Mouse (Mus musculus) urinary bladder, postnatal 14 days (tissue): ENCODE data around the gene Dnajc5.

ENCODE experiments used
- DNase-seq: peaks from one replicate; pipeline ENCODE4 v3.0.0; 2021; ENCODE audit warnings: low spot score

Gene Dnajc5

GRCm38 (mm10) chr2:181511231-181511630 lies 9.1 kb upstream of the Dnajc5 start:
- DNase-seq: no peak

- DNase-seq: no peak
These were observed 1.1 kb upstream of the Dnajc5 start for GRCm38 (mm10) chr2:181519201-181519600.

- DNase-seq: no peak
These were observed 597 bp downstream of the Dnajc5 start for GRCm38 (mm10) chr2:181520936-181521227.

GRCm38 (mm10) chr2:181521491-181521890 lies 1.2 kb downstream of the Dnajc5 start:
- DNase-seq: no peak

- DNase-seq: no peak
These were observed 2.5 kb downstream of the Dnajc5 start for GRCm38 (mm10) chr2:181522811-181523210.

- no peak for DNase-seq
These were observed 5.2 kb downstream of the Dnajc5 start for GRCm38 (mm10) chr2:181525526-181525925.

- no peak for DNase-seq
These were observed 8.8 kb downstream of the Dnajc5 start for GRCm38 (mm10) chr2:181529076-181529475.

- no peak for DNase-seq
These were observed 12.3 kb downstream of the Dnajc5 start for GRCm38 (mm10) chr2:181532589-181532988.

GRCm38 (mm10) chr2:181536410-181536809 lies 16.1 kb downstream of the Dnajc5 start:
- no peak for DNase-seq

- DNase-seq: no peak
These were observed 17.3 kb downstream of the Dnajc5 start for GRCm38 (mm10) chr2:181537444-181538047.

- DNase-seq: no peak
These were observed 21.6 kb downstream of the Dnajc5 start for GRCm38 (mm10) chr2:181541761-181542380.

GRCm38 (mm10) chr2:181546142-181546541 lies 25.9 kb downstream of the Dnajc5 start:
- no peak for DNase-seq

- no peak for DNase-seq
These were observed 27.9 kb downstream of the Dnajc5 start for GRCm38 (mm10) chr2:181548227-181548626.

GRCm38 (mm10) chr2:181548682-181549081 lies 28.4 kb downstream of the Dnajc5 start:
- no peak for DNase-seq

- no peak for DNase-seq
These were observed 29.9 kb downstream of the Dnajc5 start for GRCm38 (mm10) chr2:181550233-181550632.

GRCm38 (mm10) chr2:181553772-181554171 lies 33.5 kb downstream of the Dnajc5 start:
- DNase-seq: no peak

GRCm38 (mm10) chr2:181567338-181567737 lies 47.1 kb downstream of the Dnajc5 start:
- no peak for DNase-seq

GRCm38 (mm10) chr2:181568272-181569008 lies 48.2 kb downstream of the Dnajc5 start:
- peak; percentile 52 for DNase-seq

- no peak for DNase-seq
These were observed 49.6 kb downstream of the Dnajc5 start for GRCm38 (mm10) chr2:181569856-181570255.

GRCm38 (mm10) chr2:181570375-181570774 lies 50.1 kb downstream of the Dnajc5 start:
- no peak for DNase-seq

- no peak for DNase-seq
These were observed 50.8 kb downstream of the Dnajc5 start for GRCm38 (mm10) chr2:181570921-181571595.

- no peak for DNase-seq
These were observed 51.8 kb downstream of the Dnajc5 start for GRCm38 (mm10) chr2:181571941-181572670.
